Mouse (Mus musculus) cerebellum, adult (tissue): ENCODE data around the gene Aprt.
"Not testable (repeated sequence)": the region's sequence is repeated elsewhere in the genome, so short reads cannot be mapped to it uniquely, and the experiment has no call there.

Source experiments
- ATAC-seq: cut with Nextera tagmentation; 2 replicates; pipeline ENCODE4 v1.9.2; 2017; ENCODE audit warnings: mild to moderate bottlenecking, moderate library complexity, mixed read lengths; ENCODE audit not compliant: insufficient number of reproducible peaks, low FRiP score, low TSS enrichment

The Aprt gene

DNA sequence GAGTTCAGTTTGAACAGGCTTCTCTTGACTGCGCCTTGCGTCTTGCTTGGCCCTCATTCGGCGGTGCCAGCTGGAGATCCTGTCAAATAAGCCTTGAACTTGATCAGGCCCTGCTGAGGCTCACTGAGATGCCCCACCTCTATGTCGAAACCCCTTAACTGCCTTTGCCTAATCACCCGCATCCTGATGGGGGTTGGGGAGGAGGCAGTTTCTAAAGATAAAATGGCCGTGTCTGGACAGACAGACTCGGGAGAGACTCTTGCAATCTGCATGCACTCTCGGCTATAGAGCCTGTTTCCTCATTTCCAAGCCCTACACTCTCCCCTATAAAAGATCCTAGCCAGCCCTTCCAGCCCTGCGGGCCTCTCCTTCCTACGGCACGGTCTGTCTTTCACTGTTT is 16.5 kb upstream of the Aprt start:
- no peak for ATAC-seq

- no peak for ATAC-seq
Observed at GRCm38 (mm10) chr8:122586749-122587148, 10.0 kb upstream of the Aprt start.

DNA sequence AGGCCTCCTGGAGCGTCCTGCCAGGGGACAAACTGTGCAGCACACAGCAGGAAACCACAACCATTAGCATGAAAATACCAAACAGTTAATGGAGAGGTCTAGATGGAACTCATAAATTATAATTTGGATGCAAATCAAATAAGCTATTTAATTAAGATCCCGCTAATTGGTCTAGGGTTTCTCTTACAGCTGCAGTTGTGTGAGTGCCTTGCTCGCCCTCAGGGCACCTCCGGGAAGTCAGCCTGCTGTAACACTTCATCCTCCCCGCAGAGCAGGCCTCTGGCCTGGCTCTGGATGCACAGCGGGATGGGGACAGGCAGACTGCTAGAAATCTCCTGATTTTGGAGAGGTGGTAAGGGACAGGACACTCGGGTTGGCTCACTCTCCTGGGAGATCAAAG is 9.5 kb upstream of the Aprt start:
- ATAC-seq = no peak

- no peak for ATAC-seq
Observed at GRCm38 (mm10) chr8:122585411-122585891, 8.7 kb upstream of the Aprt start.

- ATAC-seq = no peak
Observed at GRCm38 (mm10) chr8:122584981-122585380, 8.3 kb upstream of the Aprt start.

DNA sequence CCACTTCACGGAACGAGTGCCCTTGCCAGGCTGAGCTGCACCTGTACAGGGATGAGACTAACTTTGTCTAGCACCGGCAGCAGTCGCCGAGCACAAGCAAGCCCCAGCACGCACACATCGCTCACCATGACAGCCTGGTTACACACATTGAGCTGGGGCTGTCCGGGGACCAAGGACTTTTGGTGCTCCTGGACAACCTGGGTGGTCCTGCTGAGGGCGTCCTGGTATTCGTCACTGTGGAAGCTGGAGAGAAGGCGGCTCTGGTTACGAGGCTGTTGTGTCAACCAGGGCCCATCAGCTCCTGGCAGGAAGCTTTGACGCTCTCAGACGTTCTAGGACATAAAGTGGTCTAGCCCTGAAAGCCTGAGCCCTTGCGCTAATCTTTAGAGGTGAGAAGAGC is 4.2 kb upstream of the Aprt start:
- no peak for ATAC-seq

GRCm38 (mm10) chr8:122579196-122579595 is 2.5 kb upstream of the Aprt start:
- no peak for ATAC-seq

DNA sequence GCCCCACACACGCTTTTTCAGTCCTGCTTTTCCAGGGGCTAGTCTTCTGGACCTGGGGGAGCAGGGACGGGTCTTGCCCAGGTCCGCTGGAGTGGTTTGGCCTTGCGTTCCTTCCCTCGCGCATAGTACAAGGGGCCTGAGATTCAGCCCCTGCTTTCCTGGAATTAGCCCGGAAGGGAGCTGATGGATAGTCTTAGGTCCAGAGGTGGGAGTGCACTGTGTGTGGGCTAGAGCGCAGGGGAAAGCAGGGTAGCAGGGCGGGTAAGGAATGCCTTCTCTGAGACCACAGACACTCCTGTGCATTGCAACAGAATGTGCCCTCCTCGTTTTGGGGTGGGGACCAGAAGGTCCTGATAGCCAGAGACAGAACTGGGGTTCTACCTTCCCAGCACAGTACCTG is 407 bp upstream of the Aprt start:
- no peak for ATAC-seq

DNA sequence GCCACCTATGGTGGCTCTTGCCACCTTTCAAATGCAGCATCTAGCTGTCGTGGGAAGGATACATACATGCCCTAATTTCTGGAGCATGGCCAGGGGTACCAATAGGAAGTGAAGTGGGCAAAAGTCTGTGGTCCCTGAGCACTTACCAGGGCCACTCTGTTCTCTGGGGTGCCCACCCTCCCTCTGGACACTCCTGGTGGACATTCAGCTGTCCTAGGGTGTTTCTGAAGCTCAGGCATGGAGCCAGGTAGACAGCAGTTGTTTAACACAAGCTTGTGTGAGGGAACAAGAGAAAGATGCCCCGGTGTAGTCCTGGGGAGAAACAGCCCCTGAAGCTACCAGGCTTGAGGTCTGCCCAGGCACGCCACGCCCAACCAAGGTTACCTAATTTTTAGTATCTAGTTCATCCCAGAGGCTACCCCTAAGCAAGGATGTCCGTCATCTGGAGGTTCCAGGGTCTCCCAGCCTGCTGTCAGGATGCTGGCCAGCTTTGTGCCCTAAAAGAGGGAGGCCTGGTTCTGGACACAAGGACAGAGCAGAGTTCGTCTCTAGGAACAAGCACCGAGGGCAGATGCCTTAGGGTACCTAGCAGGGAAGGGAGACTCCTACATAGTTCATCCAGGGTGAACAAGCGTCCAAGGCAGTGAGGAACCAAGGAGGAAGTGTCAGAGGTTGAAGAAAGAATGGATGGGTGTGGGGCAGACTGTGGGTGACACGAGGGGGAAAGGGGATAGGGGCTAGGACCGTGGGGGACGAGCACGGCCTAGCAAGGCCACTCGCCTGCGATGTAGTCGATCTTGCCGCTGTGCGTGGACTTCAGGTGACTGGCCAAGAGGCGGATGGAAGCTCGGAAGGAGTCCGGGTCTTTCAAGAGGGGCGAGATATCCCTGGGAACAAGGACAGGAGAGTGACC is 718 bp downstream of the Aprt start:
- ATAC-seq = no peak

GRCm38 (mm10) chr8:122575286-122575685 is 1.4 kb downstream of the Aprt start:
- ATAC-seq = no peak

DNA sequence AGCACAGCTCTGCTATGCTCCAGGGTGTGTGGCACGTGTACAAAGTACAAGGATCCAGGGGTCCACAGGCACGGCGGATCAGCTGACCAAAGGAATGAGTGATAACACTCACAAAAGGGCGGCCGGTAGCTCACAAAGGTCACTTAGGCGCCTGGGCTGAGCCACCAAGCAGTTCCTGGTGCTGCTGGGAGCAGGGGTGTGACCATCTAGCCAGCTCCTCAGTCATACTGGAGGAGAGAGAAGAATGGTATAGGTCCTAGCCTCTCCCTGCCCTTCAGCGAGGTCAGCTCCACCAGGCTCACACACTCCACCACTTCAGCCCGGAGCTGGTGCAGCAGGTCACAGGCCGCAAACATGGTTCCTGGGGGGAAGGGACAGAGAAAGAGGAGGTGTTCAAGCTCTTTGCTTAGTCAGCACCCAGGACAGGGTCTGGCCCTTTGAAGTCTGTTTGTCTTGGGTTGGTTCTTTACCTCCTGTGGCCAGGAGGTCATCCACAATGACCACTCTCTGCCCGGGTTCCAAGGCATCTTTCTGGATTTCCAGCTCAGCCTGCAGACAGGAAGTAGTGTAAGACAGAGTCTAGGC is 1.9 kb downstream of the Aprt start:
- ATAC-seq = no peak

- ATAC-seq = no peak
Observed at GRCm38 (mm10) chr8:122574264-122574663, 2.4 kb downstream of the Aprt start.

- no peak for ATAC-seq
Observed at GRCm38 (mm10) chr8:122573577-122573976, 3.1 kb downstream of the Aprt start.

DNA sequence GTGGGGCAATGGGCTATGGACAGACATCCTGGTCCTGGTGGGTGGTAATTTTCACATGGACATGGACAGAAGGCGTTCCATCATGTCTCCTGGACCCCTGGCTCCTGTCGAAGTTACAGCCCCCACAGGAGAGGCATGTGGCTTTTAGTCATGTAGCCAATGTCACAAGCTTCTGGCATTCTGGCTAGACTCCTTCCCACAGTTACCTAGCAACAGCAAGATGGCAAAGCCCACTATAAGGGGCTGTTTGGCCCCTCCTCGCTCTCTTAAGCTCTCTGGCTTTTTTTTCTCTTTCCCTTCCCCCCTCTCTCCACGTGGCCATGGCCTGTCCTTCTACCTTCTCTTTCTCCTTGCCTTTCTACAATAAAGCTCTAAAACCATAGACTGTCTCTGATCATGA is 3.5 kb downstream of the Aprt start:
- ATAC-seq = not testable (repeated sequence)

GRCm38 (mm10) chr8:122572751-122573150 is 4.0 kb downstream of the Aprt start:
- no peak for ATAC-seq

DNA sequence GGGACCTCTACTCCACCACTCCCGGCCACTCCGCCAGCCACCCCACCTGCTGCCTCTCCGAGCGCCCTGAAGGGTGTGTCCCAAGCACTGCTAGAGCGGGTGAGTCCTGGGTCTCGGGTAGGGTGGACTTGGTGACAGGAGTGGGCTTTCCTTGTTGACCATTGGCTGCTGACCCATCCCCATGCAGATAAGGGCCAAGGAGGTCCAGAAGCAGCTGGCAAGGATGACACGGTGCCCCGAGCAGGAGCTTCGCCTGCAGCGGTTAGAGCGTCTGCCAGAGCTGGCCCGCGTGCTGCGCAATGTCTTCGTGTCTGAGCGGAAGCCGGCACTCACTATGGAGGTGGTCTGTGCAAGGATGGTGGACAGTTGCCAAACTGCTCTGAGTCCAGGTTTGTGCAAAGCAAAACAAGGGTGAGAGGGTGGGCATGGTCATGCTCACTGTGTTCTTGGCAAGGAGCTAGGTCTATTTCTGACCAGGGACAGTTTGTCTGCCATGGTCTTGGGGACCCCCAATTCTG is 4.9 kb downstream of the Aprt start:
- no peak for ATAC-seq

GRCm38 (mm10) chr8:122571153-122571552 is 5.6 kb downstream of the Aprt start:
- no peak for ATAC-seq

DNA sequence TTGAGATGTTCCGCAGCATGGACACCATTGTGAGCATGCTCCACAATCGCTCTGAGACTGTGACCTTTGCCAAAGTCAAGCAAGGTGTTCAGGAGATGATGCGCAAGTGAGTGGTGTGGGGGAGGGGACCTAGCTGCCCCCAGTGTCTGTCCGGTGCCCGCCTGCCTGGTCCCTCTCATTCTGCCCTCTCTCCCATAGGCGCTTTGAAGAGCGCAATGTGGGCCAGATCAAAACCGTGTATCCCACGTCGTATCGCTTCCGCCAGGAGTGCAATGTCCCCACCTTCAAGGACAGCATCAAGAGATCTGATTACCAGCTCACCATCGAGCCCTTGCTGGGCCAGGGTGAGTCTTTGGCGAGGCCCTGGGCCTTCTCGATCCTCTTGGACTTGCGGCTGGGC is 6.7 kb downstream of the Aprt start:
- no peak for ATAC-seq

- no peak for ATAC-seq
Observed at GRCm38 (mm10) chr8:122569329-122569728, 7.4 kb downstream of the Aprt start.

DNA sequence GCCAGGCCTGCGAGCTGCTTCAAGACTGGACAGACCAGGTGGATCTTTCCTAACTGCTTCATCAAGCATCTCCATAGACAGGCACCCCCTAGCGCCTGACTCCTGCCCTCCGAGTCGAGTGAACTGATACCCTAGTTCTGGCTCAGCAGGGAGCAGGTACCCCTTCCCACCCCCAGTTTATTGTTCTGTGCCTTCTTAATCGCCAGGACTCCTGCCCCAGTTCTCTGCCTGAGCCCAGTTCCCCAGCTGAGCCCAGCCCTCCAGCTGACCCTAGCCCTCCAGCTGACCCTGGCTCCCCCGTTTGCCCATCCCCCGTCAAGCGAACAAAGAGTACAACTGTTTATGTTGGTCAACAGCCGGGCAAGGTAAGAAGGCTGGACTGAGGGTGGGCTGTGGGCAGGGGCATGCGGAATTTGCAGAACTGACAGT is 7.8 kb downstream of the Aprt start:
- ATAC-seq = no peak

DNA sequence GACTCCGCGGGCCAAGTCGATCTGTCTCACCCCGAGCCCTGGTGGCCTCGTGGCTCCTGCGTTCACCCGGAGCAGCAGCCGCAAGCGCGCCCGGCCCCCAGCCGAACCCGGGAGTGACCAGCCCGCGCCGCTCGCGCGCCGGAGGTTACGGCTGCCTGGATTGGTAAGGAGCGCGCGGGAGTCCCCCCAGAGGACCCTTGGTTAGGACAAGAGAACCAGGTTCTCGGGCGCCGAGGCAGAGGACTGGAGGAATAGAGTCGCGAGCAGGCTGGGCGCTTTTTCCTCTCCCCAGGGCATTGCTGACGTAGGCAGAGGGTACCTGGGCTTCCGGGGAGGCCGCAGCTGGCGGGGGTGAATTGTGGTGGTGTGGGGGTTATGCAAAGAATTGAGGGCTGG is 8.6 kb downstream of the Aprt start:
- ATAC-seq = 0 out of 2 replicates have a peak, but pooled peaks have one; percentile 26
